Mouse (Mus musculus) cerebellum, adult 2 months (tissue): ENCODE results near the gene Denr.

Source experiments
- CTCF ChIP-seq: fragments of 200-500 bp; IDR thresholded peaks from 2 replicates; pipeline ENCODE4 v1.5.1; 2011; ENCODE audit warnings: low read depth, mild to moderate bottlenecking, control low read depth, low read length, moderate library complexity, borderline replicate concordance; ENCODE audit not compliant: insufficient read depth
- POLR2A ChIP-seq: fragments of 200-500 bp; IDR thresholded peaks from 2 replicates; pipeline ENCODE4 v1.6.1; 2011; ENCODE audit warnings: low read length, control low read depth, borderline replicate concordance; ENCODE audit not compliant: insufficient read depth

DNA sequence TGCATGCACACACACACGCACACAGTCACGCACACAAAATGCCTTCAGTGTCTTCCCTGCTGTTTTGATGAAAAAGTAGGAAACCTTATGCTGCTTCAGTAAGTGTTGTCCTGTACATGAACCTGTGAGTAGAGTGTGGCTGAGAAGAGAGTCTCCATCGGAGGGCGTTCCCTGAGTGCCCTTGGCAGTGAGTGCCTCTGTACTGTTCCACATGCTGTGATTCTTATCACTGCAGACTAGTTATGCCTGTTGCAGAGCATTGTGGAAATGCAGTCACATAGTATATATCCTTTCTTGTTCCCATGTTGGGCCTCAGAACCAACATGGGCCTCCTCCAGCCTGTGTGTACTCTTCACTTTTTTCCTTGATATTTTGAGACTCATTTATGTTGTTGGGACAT lies 57.2 kb downstream of the Denr start:
- TF ChIP-seq POLR2A (no peak), CTCF (no peak)
